In genomic region chr6:54138157-54138556, GRCm38 (mm10) we compare ENCODE assay signal across 27 mouse cellular contexts.
"Had no signal": no experiment of that assay in that cellular context is flagged by ENCODE, and none has a peak within 500 bp of the region (broad histone marks: within the 10 kb centered on the region; RNA-seq: fewer than 3 reads in every experiment).

No protein-coding gene starts in this region.

- H3K4me1 ChIP-seq: heart, embryonic 10.5 days had no signal

- DNase-seq: cerebellum, adult 9-10 months; cerebellum, adult 9-11 months; cerebellum, postnatal 10 days; cerebellum, postnatal 14 days; cerebellum, postnatal 25 days; cerebellum, postnatal 36 days; embryo, embryonic 11 days; forebrain, postnatal 0 days; gastrocnemius, adult 2 months; gastrocnemius, postnatal 10 days; gastrocnemius, postnatal 14 days; gastrocnemius, postnatal 25 days; gastrocnemius, postnatal 36 days; heart, adult 18-20 months; heart, adult 2 months had no signal

- H3K27ac ChIP-seq: embryonic facial prominence, embryonic 10.5 days; embryonic facial prominence, embryonic 12.5 days; embryonic facial prominence, embryonic 13.5 days; embryonic facial prominence, embryonic 15.5 days; forebrain, embryonic 10.5 days; forebrain, embryonic 12.5 days; forebrain, embryonic 13.5 days; forebrain, embryonic 15.5 days; gastrocnemius, adult 2 months; heart, adult 2 months; heart, embryonic 10.5 days had no signal

- H3K4me3 ChIP-seq: embryonic facial prominence, embryonic 10.5 days; embryonic facial prominence, embryonic 12.5 days; embryonic facial prominence, embryonic 13.5 days; embryonic facial prominence, embryonic 15.5 days; erythroblast, embryonic 14.5 days; forebrain, embryonic 10.5 days; forebrain, embryonic 12.5 days; forebrain, embryonic 13.5 days; forebrain, embryonic 15.5 days; gastrocnemius, adult 2 months; heart, adult 2 months; heart, embryonic 10.5 days had no signal

- H3K27me3 ChIP-seq: embryonic facial prominence, embryonic 12.5 days; embryonic facial prominence, embryonic 13.5 days; embryonic facial prominence, embryonic 15.5 days; forebrain, embryonic 12.5 days; forebrain, embryonic 13.5 days; forebrain, embryonic 15.5 days had no signal

- ATAC-seq: forebrain, embryonic 13.5 days; forebrain, embryonic 14.5 days; forebrain, embryonic 15.5 days; forebrain, embryonic 16.5 days; forebrain, postnatal 0 days had no signal
